Mouse (Mus musculus) spleen, embryonic (tissue): ENCODE results near the gene Rpl22.

Source experiments
- CTCF ChIA-PET: fragments of 350-600 bp; sonication (Branson Sonifier 250); formaldehyde crosslinking; loops from one replicate; lab custom pipeline; 2022; lab: Charles Lee

Rpl22 gene

GRCm38 (mm10) chr4:152296371-152296770, 29.2 kb upstream of the Rpl22 start:
- CTCF ChIA-PET: no interaction called here

- CTCF ChIA-PET: no interaction called here
These were observed 28.4 kb upstream of the Rpl22 start, which contains the start of gene Icmt for GRCm38 (mm10) chr4:152296874-152297861. TSS of gene Icmt (plus strand) at chr4:152297227.

GRCm38 (mm10) chr4:152298836-152299235, 26.7 kb upstream of the Rpl22 start:
- CTCF ChIA-PET: no interaction called here

GRCm38 (mm10) chr4:152300375-152300774, 25.2 kb upstream of the Rpl22 start:
- CTCF ChIA-PET: no interaction called here

DNA sequence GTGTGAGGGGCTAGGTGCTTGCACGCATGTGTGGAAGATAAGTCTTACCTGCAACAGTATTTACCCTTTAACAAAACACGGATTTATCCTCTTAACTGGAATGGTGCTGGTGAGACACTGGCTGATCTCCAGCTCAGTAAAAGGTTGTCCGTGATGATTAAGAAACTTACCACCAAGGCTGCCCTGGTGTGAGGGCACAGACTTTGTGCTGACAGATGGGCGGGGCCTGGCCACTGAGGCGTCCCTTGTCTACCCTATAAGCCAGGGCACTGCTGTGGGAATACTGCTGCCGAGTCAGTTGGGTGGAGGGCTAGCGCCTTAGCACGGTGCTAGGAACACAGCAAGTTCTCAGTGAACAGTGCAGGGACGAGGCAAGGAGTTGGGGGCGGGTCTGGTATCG, 23.5 kb upstream of the Rpl22 start:
- CTCF ChIA-PET: no interaction called here

DNA sequence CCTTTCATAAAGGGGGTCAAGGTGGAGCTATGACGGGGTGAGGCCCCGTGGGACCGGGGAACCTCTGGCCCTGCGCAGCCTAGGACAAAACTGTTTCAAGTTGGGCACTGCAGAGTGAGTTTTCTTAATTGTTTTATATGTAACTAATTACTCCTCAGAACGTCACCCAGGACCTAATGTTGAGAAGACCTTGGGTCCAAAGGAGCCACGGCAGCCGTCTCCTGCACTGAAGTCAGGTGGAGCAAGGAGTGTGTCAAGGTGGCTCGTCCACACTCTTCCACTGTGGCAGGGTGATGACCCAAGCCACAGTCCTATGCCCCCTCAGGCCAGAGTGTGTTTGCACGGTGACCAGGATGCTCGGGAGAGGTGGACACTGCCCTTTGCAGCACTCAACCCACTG, 22.4 kb upstream of the Rpl22 start:
- CTCF ChIA-PET: no interaction called here

DNA sequence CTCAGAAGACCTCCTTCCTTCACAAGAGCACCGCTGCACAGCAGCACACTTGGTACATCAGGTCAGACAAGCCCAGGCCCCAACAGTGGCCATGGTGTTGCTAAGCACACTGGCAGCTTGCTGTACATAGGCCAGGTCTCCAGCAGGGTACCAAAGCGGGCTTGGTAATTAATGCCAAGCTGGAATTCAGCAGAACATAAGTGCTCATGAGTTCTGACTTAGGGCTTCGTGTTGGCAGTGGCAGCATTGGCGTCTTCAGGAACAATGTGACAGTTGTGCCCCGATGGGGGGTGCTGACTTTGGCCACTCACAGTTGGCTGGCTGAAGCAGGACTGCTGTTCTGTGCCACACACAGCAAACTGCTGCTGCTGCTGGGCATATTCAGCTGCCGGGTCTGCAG, 20.9 kb upstream of the Rpl22 start:
- CTCF ChIA-PET: no interaction called here

DNA sequence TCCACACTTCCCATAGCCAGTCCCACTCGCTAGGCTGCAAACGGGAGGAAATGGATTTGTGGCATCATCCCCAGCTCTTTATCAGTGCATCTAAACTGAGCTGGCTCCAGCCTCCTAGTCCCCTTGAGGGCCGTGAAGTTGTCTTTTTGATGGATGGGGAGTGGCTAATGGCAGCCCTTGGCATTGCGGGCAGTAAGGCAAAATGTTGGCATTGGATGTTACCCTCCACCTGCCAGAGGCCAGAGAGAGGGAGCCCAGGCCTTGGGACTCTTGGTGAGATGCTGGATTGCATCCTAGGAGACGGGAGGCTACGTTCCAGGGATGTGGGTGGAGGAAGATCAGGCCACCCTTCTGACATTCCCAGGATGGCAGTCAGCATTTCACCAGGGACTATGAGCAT, 19.6 kb upstream of the Rpl22 start:
- CTCF ChIA-PET: no interaction called here

DNA sequence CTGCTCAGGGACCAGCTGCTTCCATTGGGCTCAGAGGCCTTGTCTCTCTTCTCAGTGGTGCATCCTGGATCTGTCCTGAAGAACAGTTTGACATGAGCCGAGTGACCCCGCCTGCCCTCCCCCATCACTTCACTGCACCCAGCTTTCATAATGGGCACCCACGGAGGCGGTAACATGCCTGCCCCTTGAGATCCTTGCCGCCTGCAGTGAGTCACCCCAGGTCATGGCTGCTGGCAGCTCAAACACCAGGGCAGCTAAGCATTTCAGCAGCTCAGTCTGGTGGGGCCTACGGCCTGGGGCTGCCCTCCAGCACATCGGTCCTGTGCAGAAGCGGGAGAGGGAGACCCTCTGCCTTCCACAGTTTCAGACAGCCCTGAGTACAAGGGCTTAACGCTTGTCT, 18.0 kb upstream of the Rpl22 start:
- CTCF ChIA-PET: no interaction called here

DNA sequence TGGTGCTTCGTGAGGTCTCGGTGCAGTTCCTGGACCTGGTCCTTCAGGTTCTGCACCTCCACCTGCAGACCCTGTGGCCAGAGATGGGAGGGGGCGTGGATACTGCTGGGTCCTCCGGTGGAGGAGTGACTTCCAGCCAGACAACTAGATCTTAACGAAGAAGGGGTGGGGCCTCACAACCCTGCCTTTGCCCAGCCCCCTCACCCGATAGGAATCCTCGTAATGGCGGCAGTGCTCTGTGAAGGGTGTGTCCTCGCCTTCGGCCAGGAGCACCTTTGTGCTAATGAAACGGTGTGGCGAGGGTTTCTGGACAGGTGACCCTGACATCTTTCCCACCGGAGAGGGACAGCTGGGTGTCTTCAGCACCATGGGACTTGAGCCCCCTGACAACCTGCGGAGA, 13.4 kb upstream of the Rpl22 start:
- CTCF ChIA-PET: no interaction called here

- CTCF ChIA-PET: no interaction called here
These were observed 12.3 kb upstream of the Rpl22 start for GRCm38 (mm10) chr4:152313211-152313632.

DNA sequence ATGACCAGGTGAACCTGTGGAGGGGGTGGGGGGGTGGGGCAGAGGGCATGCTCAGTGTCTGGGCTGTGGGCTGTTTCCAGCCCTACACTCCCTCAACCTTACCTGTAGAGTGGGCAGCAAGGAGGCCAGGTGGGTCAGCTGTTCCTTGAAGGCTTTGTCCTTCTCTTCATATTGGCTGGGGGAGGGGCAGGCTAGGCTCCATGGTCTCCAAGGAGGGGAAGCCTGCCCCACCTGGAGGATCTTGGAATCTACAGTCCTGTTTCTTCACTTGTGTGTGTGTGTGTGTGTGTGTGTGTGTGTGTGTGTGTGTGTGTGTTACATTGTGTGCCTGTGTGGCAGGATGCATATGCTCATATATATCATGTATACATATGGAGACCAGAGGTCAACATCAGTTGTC, 11.6 kb upstream of the Rpl22 start:
- CTCF ChIA-PET: interaction anchor here (0.5 kb wide), 1 partner anchor 84 kb away, joined by 4 read pairs; no protein-coding TSS in a partner anchor

- CTCF ChIA-PET: no interaction called here
These were observed 9.9 kb upstream of the Rpl22 start for GRCm38 (mm10) chr4:152315498-152316213.

GRCm38 (mm10) chr4:152317631-152318033, 7.9 kb upstream of the Rpl22 start:
- CTCF ChIA-PET: no interaction called here

DNA sequence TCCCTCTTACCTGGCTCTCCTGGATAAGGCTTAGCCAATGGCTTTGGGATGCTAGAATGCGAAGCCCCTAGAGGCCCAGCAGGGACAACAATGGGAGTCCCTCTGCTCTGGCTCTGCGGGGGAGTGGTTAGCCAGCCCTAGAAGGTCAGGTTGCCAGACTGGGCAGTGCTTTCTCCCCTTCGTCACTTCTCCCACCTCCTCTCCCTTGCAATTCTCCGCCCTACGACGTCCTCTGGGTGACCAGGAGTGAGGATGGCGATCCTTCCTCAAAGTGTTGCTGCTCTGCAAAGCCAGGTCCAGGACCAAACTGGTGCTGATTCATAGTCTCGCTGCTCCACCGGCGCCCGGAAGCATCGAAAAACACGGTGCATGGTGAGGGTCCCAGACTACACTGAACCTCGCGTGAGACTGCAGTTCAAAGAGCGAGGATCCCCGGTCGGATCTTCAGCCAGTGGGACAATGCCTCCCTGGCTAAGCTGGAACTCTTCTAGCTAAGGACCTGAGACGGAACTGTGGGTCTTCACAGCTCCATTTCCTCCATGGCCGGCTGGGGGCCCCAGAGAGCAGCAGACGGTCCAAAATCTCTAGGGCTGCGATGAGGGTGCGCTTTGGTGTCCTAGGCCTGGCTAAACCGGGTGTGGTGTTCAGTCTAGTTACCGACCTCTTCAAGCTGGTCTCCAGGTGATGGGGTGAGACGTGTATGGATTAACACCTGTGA, 6.9 kb upstream of the Rpl22 start, which contains the start of gene Rnf207:
Gene Rnf207, minus strand, starts transcription at position 477 of the 718 bp plus-strand sequence.
- CTCF ChIA-PET: no interaction called here

- CTCF ChIA-PET: no interaction called here
These were observed 4.1 kb upstream of the Rpl22 start for GRCm38 (mm10) chr4:152321464-152321863.

GRCm38 (mm10) chr4:152324641-152325562, 640 bp upstream of the Rpl22 start:
- CTCF ChIA-PET: no interaction called here

GRCm38 (mm10) chr4:152326543-152326942, 1.0 kb downstream of the Rpl22 start:
- CTCF ChIA-PET: no interaction called here

DNA sequence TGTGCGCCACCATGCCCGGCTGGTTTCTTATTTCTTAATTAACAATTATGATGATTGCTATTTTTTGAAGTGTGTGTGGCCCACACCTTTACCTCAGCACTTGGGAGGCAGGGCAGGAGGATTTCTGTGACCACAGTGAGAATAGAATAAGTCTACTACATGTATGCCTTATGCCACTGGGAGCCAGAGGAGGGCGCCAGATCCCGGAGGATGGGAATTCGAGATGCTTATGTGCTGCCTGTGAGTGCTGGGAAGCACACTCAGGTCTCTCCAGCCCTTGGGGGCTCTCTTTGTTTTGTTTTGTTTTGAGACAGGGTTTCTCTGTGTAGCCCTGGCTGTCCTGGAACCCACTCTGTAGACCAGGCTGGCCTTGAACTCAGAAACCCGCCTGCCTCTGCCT, 3.1 kb downstream of the Rpl22 start:
- CTCF ChIA-PET: no interaction called here

GRCm38 (mm10) chr4:152332952-152333351, 7.4 kb downstream of the Rpl22 start:
- CTCF ChIA-PET: interaction anchor here (0.6 kb wide), 1 partner anchor 50 kb away, joined by 4 read pairs; no protein-coding TSS in a partner anchor

- CTCF ChIA-PET: no interaction called here
These were observed 8.0 kb downstream of the Rpl22 start for GRCm38 (mm10) chr4:152333587-152333986.
